Mouse (Mus musculus) heart, adult 11 months (tissue): ENCODE measurements around the gene Slc43a2.
"Not testable (repeated sequence)": the region's sequence is repeated elsewhere in the genome, so short reads cannot be mapped to it uniquely, and the experiment has no call there.

Experiments used
- DNase-seq: peaks from one replicate; pipeline ENCODE4 v3.0.0; 2022

Slc43a2 gene

GRCm38 (mm10) chr11:75572854-75573650 is 41.6 kb downstream of the Slc43a2 start:
- peak; percentile 99 for DNase-seq

- peak; percentile 89 for DNase-seq
Observed at GRCm38 (mm10) chr11:75574378-75575123, 43.1 kb downstream of the Slc43a2 start.

GRCm38 (mm10) chr11:75575560-75576123 is 44.1 kb downstream of the Slc43a2 start:
- DNase-seq, result peak; percentile 91

DNA sequence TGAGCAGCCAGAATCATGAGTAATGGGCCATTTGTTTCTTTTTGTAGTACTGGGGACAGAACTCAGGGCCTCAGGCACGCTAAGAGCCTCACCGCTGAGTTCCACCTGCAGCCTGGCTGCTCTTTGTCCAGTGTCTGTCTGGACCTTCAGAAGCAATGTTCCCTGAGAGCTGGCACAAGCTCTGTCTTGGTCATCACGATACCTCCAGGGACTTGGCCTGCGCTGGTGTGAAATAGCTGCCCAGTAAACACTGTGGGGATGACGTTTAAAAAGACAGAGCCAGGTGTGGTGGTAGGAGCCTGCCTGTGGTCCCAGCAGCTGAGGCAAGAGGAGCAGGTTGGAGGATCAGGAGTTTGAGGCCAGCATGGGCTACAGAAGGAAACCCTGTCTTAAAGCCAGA is 47.1 kb downstream of the Slc43a2 start:
- peak; percentile 89 for DNase-seq

GRCm38 (mm10) chr11:75581495-75582149 is 50.1 kb downstream of the Slc43a2 start:
- no peak for DNase-seq

DNA sequence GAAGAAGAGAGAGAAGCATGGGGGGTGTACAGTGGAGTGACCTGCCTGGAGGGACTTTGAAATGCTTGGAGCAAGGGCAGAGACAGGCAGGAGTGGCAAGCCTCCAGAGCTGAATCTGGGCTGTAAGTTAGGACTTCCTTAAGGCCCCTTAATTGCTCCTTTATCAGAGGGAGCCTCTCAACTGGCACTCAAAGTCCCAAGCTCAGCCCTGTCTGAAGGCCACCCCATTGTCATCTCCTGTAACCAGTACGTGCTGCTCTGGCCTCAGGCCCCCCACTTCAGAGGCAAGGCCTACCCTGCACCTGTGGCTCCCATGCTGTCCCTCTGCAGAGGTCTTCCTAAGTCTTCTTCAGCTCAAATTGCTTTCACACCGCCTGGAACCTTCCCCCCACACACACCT is 52.0 kb downstream of the Slc43a2 start:
- no peak for DNase-seq

GRCm38 (mm10) chr11:75585061-75585460 is 53.6 kb downstream of the Slc43a2 start:
- no peak for DNase-seq

- DNase-seq, result peak; percentile 90
Observed at GRCm38 (mm10) chr11:75585978-75586377, 54.5 kb downstream of the Slc43a2 start.

DNA sequence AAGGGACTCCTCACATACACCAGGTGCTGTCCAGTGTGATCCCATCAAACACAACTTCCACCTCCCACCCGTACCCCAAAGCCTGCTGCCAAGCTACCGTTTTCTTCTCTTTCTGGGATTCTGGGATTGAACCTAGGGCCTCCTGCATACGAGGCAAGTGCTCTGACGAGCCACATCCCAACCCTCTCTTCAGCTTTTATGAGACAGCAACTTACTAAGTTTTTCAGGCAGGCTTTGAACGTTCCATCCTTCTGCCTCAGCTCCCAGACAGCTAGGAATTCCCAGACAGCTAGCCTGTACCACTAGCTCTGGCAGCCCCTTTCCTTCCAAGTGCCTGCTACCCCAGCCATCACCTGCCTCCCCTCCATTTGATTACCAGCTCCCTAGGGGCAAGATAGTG is 55.5 kb downstream of the Slc43a2 start:
- peak; percentile 92 for DNase-seq

DNA sequence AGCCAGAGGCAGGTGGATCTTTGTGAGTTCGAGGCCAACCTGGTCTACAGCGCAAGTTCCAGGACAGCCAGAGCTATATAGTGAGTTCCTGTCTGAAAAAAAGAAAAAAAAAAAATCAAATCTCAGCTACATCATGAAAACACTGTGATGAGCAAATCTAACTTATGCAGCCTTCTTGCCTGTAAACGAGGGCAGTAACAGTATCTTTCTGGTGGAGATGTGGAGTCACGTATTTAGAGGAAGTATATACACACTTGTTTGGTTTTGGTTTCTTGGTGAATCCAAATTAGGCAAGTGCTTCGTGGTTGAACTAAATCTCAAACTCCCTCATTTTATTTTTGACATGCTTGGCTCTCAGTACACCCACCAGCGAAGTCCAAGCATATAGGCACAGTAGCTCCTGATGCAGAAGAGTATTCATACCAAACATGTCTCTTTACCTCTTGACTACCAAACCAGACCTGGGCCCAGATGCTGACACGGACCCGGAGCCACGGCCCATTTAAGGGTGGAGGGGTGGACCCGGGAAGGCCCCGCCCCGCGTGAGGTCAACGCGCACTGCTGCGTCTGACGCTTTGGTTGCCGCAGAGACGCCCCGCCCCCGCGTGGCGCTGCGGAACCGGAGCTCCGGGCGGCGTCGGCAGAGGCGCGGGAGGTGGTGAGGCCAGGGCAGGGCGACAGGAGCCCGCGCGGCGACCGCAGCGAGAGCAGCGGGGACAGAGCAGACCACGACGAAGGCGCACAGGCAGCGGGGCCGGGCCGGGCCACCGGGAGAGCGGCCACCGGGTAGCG is 56.2 kb downstream of the Slc43a2 start, which contains the start of gene Pitpna:
TSS of gene Pitpna (plus strand) at position 605 of the 792 bp plus-strand sequence.
- peak; percentile 100 for DNase-seq

GRCm38 (mm10) chr11:75588285-75588941 is 56.9 kb downstream of the Slc43a2 start:
- no peak for DNase-seq

GRCm38 (mm10) chr11:75592612-75593011 is 61.1 kb downstream of the Slc43a2 start:
- DNase-seq, result peak; percentile 96

DNA sequence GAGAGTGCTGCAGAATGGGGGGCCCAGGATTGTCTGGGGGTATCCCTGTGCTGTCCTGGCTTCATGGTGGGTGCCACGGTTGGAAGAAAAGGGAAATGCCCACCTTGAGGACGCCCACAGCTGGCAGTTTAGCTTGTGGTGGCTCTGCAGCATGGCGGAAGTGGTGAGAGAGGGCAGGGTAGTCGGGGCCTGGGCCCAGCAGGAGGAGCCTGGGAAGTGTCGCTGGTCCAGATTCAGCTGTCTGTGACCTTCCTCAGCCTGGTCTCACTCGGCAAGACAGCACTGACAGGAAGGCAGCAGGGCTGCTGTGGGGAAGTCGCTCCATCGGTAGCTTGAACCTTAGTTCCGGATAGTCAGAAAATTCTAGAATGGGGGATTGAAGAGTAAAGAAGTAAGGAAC is 62.9 kb downstream of the Slc43a2 start:
- peak; percentile 95 for DNase-seq

- DNase-seq, result no peak
Observed at GRCm38 (mm10) chr11:75595404-75595803, 63.9 kb downstream of the Slc43a2 start.

- peak; percentile 91 for DNase-seq
Observed at GRCm38 (mm10) chr11:75595816-75596215, 64.3 kb downstream of the Slc43a2 start.

DNA sequence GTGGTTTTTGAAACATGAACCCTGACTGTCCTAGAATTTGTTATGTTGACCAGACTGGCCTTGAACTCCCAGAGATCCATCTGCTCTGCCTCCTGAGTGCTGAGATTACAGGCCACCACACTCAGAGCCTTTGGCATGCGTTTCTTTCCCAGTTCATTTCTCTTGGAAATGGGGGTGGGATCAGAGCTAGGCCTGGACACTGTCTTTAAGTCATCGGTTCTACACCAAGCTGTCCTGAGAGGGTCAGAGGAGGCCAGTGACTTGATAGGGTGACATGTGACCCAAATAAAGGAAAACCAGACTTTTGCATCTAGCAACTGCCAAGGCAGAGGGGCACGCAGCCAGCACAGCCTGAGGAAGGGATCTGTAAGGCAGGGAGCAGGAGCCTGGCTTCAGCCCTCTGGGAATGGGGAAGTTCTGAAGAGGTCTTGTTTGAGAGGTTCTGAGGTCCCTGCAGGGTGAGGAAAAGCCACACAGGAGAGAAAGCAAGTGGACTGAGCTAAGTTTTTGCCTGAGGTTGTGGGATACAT is 65.3 kb downstream of the Slc43a2 start:
- DNase-seq, result peak; percentile 97

DNA sequence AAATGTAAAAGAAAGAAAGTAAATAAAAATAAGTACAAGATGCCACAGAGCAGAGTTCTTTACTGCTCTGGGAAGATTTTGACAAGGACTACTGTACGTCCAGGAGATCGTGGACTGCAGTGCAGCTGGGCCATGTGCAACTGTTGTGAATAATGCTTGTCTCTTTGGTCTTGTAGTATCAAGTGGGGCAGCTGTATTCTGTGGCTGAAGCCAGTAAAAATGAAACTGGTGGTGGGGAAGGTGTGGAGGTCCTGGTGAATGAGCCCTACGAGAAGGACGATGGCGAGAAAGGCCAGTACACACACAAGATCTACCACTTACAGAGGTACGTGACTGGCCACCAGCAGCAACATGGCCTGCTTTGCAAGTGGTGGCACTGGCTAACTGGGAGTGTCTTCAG is 66.5 kb downstream of the Slc43a2 start:
- no peak for DNase-seq

DNA sequence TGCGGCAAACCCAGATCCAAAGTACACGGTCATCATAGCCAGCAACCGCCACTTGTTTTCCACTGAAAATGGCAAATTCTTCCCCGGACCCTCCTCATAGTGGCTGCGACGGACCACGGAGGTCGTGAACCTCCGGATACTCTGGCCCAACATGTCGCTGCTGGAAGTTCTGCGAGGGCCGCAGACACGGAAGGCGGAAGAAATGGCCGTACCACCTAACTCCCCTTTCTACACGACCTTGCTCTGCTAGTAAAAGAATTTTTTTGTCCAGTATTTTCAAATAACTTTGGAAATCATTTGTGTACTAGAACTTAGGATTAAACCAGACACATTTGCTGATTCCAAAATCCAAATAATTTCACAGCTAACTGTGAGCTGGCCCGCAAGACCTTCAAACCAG is 68.3 kb downstream of the Slc43a2 start:
- DNase-seq, result not testable (repeated sequence)

- no peak for DNase-seq
Observed at GRCm38 (mm10) chr11:75604826-75605225, 73.3 kb downstream of the Slc43a2 start.

- no peak for DNase-seq
Observed at GRCm38 (mm10) chr11:75605318-75605717, 73.8 kb downstream of the Slc43a2 start.

- DNase-seq, result no peak
Observed at GRCm38 (mm10) chr11:75608776-75609175, 77.3 kb downstream of the Slc43a2 start.
